Mouse (Mus musculus) fat pad, adult 2 months (tissue): ENCODE data around the gene Nav2.

ENCODE experiments used
- DNase-seq: peaks from one replicate; pipeline ENCODE4 v3.0.0-alpha.2; 2011; ENCODE audit warnings: low read depth, low spot score; ENCODE audit errors: extremely low read depth

Gene Nav2

DNA sequence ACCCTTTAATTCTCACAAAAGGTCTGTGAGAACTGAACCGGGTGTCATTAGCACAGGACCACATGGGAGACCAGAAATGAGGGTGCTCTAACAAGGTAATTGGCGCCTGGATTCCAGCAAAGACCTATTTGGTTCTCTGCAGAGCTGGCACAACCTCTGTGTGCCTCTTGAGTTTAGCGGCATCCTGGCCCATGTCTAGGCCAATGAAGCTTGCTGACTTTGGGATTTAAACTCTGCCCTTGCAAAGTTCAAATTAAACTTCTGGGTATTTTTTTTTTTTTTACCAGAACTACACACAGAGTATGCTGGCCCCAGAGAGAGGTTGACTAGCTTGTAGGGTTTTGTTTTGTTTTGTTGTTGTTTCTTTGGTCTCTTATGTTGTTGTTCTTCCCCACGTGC lies 617.6 kb downstream of the Nav2 start:
- DNase-seq = no peak

DNA sequence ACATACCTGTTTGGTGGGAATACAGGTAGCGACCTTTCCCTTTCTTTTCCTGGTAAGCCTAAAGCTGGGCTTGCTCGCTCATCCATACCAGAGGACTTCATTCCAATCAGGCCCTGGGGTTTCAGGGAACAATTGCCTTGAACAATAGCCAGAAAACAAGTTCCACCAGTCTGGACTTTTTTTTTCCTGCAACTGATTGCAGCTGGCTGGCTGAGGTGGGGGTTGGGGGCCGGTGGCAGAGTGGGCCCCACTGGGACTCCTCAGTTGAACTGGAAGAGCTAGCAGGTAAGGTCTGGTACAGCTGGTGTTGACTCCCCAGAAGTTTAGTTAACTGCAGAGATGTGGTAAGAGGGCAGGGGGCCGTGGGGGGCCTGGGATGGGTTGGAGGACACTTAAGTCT lies 619.0 kb downstream of the Nav2 start:
- DNase-seq = no peak

DNA sequence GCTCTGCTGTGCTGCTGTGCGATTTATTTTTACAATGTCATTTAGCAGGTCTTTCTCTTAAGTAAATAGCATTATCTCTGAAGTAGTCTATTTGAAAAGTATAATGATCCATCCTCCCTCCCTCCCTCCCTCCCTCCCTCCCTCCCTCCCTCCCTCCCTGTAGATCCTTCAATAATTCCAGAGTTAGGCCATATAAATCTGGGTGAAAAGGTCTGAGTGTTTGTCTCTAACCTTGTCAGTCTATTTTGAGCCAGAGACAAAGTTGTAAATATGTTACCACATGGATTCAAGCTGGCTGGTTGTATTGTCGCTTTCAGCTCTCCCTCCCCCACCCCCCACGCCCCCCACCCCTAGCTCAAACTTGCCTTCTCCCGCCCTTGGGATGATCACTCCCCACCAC lies 619.4 kb downstream of the Nav2 start:
- no peak for DNase-seq

DNA sequence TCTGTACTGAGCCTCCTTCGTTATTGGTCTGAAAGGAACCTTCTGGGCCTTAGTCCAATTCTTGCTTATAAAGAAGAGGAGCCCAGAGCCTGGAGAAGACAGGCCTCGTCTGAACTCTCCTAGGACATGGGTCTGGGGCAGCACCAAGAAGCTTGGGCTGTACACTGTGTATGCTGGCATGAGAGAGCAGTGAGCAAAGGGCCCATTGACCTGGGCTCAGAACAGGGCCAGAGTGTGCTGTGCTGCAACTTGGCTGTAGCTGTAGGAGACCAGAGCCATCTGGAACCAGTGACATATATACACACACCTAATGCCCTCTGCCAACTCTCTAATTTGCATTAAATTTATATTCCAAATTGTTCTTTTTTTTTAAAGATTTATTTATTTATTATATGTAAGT lies 621.0 kb downstream of the Nav2 start:
- DNase-seq = no peak

DNA sequence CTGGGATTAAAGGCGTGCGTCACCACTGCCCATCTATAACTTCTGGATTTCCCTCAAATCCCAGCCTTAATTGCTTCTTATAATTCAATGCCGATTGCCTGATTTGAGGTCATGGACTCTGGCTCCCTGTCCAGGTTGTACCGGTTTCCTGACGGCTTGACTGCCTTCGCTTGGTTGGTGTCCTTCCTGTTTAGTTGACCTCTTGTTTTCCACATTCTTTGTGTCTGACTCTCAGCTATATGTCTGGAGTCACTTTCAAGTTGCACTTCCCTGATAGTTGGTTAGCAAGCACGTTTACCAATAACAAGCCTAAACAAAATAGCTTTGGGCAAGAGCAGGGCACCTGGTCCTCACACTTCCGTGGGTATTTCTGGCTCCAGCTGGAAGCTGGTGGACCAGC lies 625.1 kb downstream of the Nav2 start:
- no peak for DNase-seq

GRCm38 (mm10) chr7:49534208-49534607 lies 625.7 kb downstream of the Nav2 start:
- no peak for DNase-seq

DNA sequence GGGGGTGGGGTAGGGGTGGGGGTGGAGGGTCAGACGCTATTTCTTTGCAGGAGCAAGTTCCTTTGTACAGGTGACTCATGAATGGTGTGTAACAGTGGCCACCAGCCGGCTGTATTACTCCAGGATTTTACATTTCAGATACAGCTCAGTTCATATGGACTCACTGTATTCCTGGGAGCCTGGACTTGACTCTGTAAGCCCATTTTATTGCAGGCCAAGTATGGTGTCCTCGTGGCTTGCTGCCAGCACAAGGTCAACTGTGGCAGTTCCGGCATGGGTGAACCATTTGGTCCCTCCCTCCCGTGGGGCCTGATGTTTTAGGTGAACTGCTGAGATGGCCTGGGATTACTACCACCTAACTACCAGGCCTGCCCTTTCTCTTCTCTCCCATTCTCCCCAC lies 629.8 kb downstream of the Nav2 start:
- no peak for DNase-seq

DNA sequence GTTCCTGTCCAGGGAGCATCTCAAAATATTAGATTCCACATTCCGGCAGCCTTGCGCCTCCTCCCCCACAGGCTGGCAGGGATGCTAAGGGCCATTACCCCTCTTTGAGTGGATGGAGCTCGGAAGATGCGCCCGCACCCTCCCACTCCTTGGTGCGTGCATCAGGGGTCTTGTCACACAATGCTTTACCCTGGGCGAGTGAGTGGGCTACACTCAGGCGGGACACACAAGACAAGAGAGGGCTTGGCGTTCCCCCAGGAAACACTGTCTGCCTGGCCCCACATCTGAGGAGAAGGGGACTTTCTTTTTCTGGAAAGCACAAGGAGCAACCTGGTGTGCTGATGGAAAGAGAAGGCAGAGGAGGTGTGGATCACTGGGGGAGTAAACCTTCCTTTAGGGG lies 631.7 kb downstream of the Nav2 start:
- DNase-seq = no peak

- DNase-seq = no peak
Measured at GRCm38 (mm10) chr7:49542135-49542534, 633.6 kb downstream of the Nav2 start.

- no peak for DNase-seq
Measured at GRCm38 (mm10) chr7:49544775-49545705, 636.5 kb downstream of the Nav2 start.

DNA sequence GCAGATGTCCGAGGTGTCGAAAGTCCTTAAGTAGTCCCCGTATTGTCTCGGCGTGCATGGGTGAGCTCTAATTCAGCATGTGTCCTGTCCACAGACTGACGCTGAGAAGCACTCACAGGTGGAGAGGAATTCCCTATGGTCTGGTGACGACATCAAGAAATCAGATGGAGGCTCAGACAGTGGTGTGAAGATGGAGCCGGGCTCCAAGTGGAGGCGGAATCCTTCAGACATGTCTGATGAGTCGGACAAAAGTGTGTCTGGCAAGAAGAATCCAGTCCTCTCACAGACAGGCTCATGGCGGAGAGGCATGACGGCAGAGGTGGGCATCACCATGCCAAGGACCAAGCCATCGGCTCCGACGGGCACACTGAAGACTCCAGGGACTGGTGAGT lies 637.2 kb downstream of the Nav2 start:
- no peak for DNase-seq

- DNase-seq = no peak
Measured at GRCm38 (mm10) chr7:49548397-49548796, 639.9 kb downstream of the Nav2 start.

DNA sequence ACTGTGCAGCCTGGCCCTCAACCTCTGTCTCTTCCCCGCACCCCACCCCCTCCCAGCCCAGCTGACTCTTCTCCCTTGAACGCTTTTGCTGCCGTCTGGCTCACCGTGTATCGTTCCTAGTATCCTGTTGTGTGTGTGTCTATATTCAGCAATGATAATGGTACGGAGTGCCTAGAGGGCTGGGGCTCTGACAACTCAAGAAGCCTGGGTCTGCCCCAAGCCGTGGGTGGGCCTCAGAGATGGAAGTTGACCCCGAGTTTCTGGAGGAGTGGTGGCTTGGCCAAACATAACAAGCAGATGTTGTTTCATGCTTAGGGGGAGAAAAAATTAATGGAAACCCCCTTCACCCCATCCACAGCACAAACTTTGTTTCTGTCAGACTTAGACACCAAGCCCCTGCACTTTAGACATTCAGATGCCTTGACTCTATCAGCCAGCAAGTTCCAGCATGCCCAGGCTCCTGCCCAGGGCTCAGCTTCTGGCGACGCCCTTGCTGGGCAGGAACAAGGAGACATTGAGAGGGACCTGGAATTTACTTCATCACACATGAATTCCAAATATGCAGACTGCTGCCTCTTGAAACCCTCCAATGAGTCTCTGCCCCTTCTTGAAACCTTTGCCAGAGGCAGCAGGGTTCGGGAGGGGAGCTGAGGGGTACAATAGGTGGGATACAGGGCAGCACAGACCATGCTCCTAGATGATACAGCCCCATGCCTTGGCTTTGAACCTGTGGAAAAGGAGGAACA lies 644.9 kb downstream of the Nav2 start:
- no peak for DNase-seq

DNA sequence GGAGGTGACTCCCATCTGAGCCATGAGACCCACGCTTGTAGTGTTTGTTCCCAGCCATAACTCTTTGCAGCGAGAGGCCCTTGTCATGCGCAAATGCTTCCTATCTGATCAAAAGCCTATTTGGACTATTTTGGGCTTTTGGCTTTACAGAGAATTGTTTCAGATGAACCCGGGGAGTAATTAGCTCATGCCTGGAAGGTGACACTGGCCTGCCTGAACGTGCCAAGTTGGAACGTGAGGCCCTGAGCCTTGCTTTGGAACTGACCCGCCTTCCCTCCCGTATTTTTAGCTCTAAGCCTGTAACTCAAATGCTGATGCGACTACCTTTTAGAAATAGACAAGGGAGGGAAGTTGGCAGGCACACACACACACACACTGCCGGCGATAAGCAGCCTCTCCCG lies 649.7 kb downstream of the Nav2 start:
- no peak for DNase-seq

- no peak for DNase-seq
Measured at GRCm38 (mm10) chr7:49558895-49559294, 650.4 kb downstream of the Nav2 start.

DNA sequence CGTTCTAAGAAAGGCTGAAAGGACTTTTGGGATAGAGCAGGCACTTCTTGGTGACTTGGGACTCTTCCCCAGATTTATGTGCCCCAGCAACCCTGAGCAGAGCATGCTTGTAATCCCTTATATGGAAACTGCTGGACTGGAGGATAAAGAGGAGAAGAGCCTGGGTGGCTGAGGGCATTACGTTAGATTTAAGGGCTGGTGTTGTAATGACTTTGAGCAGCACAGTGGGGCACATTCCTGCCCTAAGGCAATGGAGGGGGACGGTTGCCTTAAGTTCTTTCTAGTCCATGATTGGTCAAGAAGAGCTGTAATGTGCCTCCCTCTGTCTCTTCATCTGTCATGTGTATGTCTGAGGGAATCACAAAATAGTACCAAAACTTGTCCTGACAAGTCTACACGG lies 651.5 kb downstream of the Nav2 start:
- DNase-seq = peak; percentile 66

GRCm38 (mm10) chr7:49562404-49562803 lies 653.9 kb downstream of the Nav2 start:
- DNase-seq = no peak

GRCm38 (mm10) chr7:49562851-49563250 lies 654.3 kb downstream of the Nav2 start:
- no peak for DNase-seq

GRCm38 (mm10) chr7:49565084-49565483 lies 656.6 kb downstream of the Nav2 start:
- no peak for DNase-seq

- DNase-seq = no peak
Measured at GRCm38 (mm10) chr7:49565798-49566197, 657.3 kb downstream of the Nav2 start.

GRCm38 (mm10) chr7:49567346-49568034 lies 659.0 kb downstream of the Nav2 start:
- DNase-seq = no peak

DNA sequence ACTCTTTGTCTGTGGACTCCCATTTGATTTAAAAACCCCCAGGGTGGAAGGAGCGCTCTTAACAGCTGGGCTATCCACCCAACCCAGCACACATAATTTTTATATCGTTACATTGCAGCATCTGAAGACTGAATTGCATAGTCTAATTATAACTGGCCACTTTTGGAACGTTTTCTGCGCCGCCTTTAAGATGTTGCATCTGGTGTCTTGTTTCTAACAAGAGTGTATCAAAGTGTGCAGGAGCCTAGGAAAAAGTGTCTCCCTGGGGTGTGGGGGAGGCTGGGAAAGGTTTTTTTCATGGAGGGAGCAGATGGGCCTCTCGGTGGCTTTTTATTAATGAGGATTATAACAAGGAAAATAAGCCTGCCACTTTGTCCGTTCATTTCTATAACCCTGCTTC lies 661.1 kb downstream of the Nav2 start:
- no peak for DNase-seq
